Mouse (Mus musculus) heart, adult 11 months (tissue): ENCODE results near the gene Dennd1c.
A peak's percentile ranks its signal among the peaks of the same experiment; 100 is the strongest.

Experiments used
- DNase-seq: peaks from one replicate; pipeline ENCODE4 v3.0.0; 2022

The Dennd1c gene

GRCm38 (mm10) chr17:57078336-57078735 is at the start of gene Dennd1c:
TSS of gene Dennd1c (minus strand) at chr17:57078514.
- peak; percentile 96 for DNase-seq

- DNase-seq: no peak
Observed at GRCm38 (mm10) chr17:57125853-57126622, 47.7 kb upstream of the Dennd1c start.

- DNase-seq: no peak
Observed at GRCm38 (mm10) chr17:57124792-57125191, 46.5 kb upstream of the Dennd1c start.

GRCm38 (mm10) chr17:57123192-57124118 is 45.1 kb upstream of the Dennd1c start:
- DNase-seq: no peak

- no peak for DNase-seq
Observed at GRCm38 (mm10) chr17:57121856-57122255, 43.5 kb upstream of the Dennd1c start.

- peak; percentile 90 for DNase-seq
Observed at GRCm38 (mm10) chr17:57118524-57119349, 40.4 kb upstream of the Dennd1c start.

- no peak for DNase-seq
Observed at GRCm38 (mm10) chr17:57116801-57117200, 38.5 kb upstream of the Dennd1c start.

GRCm38 (mm10) chr17:57112768-57113474 is 34.6 kb upstream of the Dennd1c start:
- peak; percentile 97 for DNase-seq

GRCm38 (mm10) chr17:57110005-57110404 is 31.7 kb upstream of the Dennd1c start:
- DNase-seq: no peak

- no peak for DNase-seq
Observed at GRCm38 (mm10) chr17:57108666-57109171, 30.4 kb upstream of the Dennd1c start.

- DNase-seq: no peak
Observed at GRCm38 (mm10) chr17:57108040-57108665, 29.8 kb upstream of the Dennd1c start.

- DNase-seq: no peak
Observed at GRCm38 (mm10) chr17:57107064-57107463, 28.8 kb upstream of the Dennd1c start.

GRCm38 (mm10) chr17:57106035-57106368 is 27.7 kb upstream of the Dennd1c start:
- no peak for DNase-seq

GRCm38 (mm10) chr17:57105181-57106034 is 27.1 kb upstream of the Dennd1c start, which contains the start of gene Tnfsf9:
TSS of gene Tnfsf9 (plus strand) at chr17:57105325.
- DNase-seq: peak; percentile 97

- peak; percentile 92 for DNase-seq
Observed at GRCm38 (mm10) chr17:57104496-57104895, 26.2 kb upstream of the Dennd1c start.

- no peak for DNase-seq
Observed at GRCm38 (mm10) chr17:57102276-57102675, 24.0 kb upstream of the Dennd1c start.

GRCm38 (mm10) chr17:57099629-57100325 is 21.5 kb upstream of the Dennd1c start:
- DNase-seq: no peak

- no peak for DNase-seq
Observed at GRCm38 (mm10) chr17:57098321-57098720, 20.0 kb upstream of the Dennd1c start.

- DNase-seq: peak; percentile 97
Observed at GRCm38 (mm10) chr17:57096623-57096920, 18.3 kb upstream of the Dennd1c start.
